Mouse (Mus musculus): ENCODE measurements around the gene Dtnbp1. TPM values are rescaled to one million over a fixed set of nuclear protein-coding genes. Genes with fewer than 3 reads are reported as not detected.

The Dtnbp1 gene
- total RNA-seq, 2 experiments from 2014 or later, result 75.1 to 83.5 TPM

GRCm38 (mm10) chr13:45003026-45003425 lies 1.1 kb upstream of the Dtnbp1 start:
- DNase-seq (ENCODE audit: low spot score in 2 of 2), result no peak

- peak; percentile 30 to 53 for DNase-seq (ENCODE audit: low spot score in 2 of 2)
Measured at GRCm38 (mm10) chr13:45001228-45001910, 578 bp downstream of the Dtnbp1 start.

- DNase-seq (ENCODE audit: low spot score in 2 of 2), result peak in 1 of 2 experiments; percentile 51
Measured at GRCm38 (mm10) chr13:45000836-45001227, 1.1 kb downstream of the Dtnbp1 start.

GRCm38 (mm10) chr13:44999211-44999610 lies 2.7 kb downstream of the Dtnbp1 start:
- DNase-seq (ENCODE audit: low spot score in 2 of 2), result no peak

- DNase-seq (ENCODE audit: low spot score in 2 of 2), result no peak
Measured at GRCm38 (mm10) chr13:44996339-44996738, 5.6 kb downstream of the Dtnbp1 start.

GRCm38 (mm10) chr13:44992550-44993205 lies 9.3 kb downstream of the Dtnbp1 start:
- no peak for DNase-seq (ENCODE audit: low spot score in 2 of 2)

- no peak for DNase-seq (ENCODE audit: low spot score in 2 of 2)
Measured at GRCm38 (mm10) chr13:44991936-44992335, 10.0 kb downstream of the Dtnbp1 start.

GRCm38 (mm10) chr13:44990073-44990682 lies 11.8 kb downstream of the Dtnbp1 start:
- DNase-seq (ENCODE audit: low spot score in 2 of 2), result no peak

- no peak for DNase-seq (ENCODE audit: low spot score in 2 of 2)
Measured at GRCm38 (mm10) chr13:44986352-44986751, 15.6 kb downstream of the Dtnbp1 start.

GRCm38 (mm10) chr13:44985321-44985720 lies 16.6 kb downstream of the Dtnbp1 start:
- DNase-seq (ENCODE audit: low spot score in 2 of 2), result no peak

- no peak for DNase-seq (ENCODE audit: low spot score in 2 of 2)
Measured at GRCm38 (mm10) chr13:44983635-44984401, 18.1 kb downstream of the Dtnbp1 start.

GRCm38 (mm10) chr13:44982799-44983198 lies 19.1 kb downstream of the Dtnbp1 start:
- no peak for DNase-seq (ENCODE audit: low spot score in 2 of 2)

GRCm38 (mm10) chr13:44979433-44979832 lies 22.5 kb downstream of the Dtnbp1 start:
- DNase-seq (ENCODE audit: low spot score in 2 of 2), result no peak

GRCm38 (mm10) chr13:44977483-44978141 lies 24.3 kb downstream of the Dtnbp1 start:
- DNase-seq (ENCODE audit: low spot score in 2 of 2), result no peak

GRCm38 (mm10) chr13:44977059-44977458 lies 24.9 kb downstream of the Dtnbp1 start:
- DNase-seq (ENCODE audit: low spot score in 2 of 2), result no peak

GRCm38 (mm10) chr13:44960542-44961291 lies 41.2 kb downstream of the Dtnbp1 start:
- peak in 1 of 2 experiments; percentile 60 for DNase-seq (ENCODE audit: low spot score in 2 of 2)

- no peak for DNase-seq (ENCODE audit: low spot score in 2 of 2)
Measured at GRCm38 (mm10) chr13:44957049-44957448, 44.9 kb downstream of the Dtnbp1 start.

GRCm38 (mm10) chr13:44955781-44956180 lies 46.2 kb downstream of the Dtnbp1 start:
- no peak for DNase-seq (ENCODE audit: low spot score in 2 of 2)

GRCm38 (mm10) chr13:44954232-44954568 lies 47.7 kb downstream of the Dtnbp1 start:
- no peak for DNase-seq (ENCODE audit: low spot score in 2 of 2)

GRCm38 (mm10) chr13:44953546-44954231 lies 48.3 kb downstream of the Dtnbp1 start:
- no peak for DNase-seq (ENCODE audit: low spot score in 2 of 2)
